Mouse (Mus musculus) G1E (cell line): Measurements from ENCODE around the gene Iqschfp. TPM values are rescaled to one million over a fixed set of nuclear protein-coding genes. Genes with fewer than 3 reads are reported as not detected.

Source experiments
- ATAC-seq: 2 replicates; pipeline ENCODE4 v1.8.0; 2016; ENCODE audit warnings: mild to moderate bottlenecking; ENCODE audit not compliant: insufficient number of reproducible peaks, poor library complexity, low FRiP score, severe bottlenecking; ENCODE audit errors: extremely low read depth
- DNase-seq: peaks from one replicate; pipeline ENCODE4 v3.0.0; 2012; ENCODE audit warnings: low spot score
- H3K27me3 ChIP-seq: 2 replicates; pipeline ENCODE4 v1.6.1; 2012; ENCODE audit warnings: mild to moderate bottlenecking, low read length, inconsistent platforms; ENCODE audit not compliant: insufficient read depth
- H3K36me3 ChIP-seq: replicated peaks from 2 replicates; pipeline ENCODE3; 2012; ENCODE audit warnings: mild to moderate bottlenecking, inconsistent platforms
- H3K4me1 ChIP-seq: 2 replicates; pipeline ENCODE4 v1.6.1; 2012; ENCODE audit warnings: low read depth, low read length, inconsistent platforms, mixed read lengths; ENCODE audit not compliant: insufficient read depth
- H3K4me3 ChIP-seq: 2 replicates; pipeline ENCODE4 v1.5.1; 2012; ENCODE audit warnings: low read depth, mild to moderate bottlenecking, inconsistent platforms, low read length, moderate library complexity, mixed read lengths
- H3K9me3 ChIP-seq: replicated peaks from 2 replicates; pipeline ENCODE4 v1.6.1; 2012; ENCODE audit warnings: inconsistent platforms
- CTCF ChIP-seq: IDR thresholded peaks from 2 replicates; pipeline ENCODE4 v1.5.1; 2012; ENCODE audit warnings: low read depth, low read length, inconsistent platforms, mixed read lengths
- GATA1 ChIP-seq: IDR thresholded peaks from 2 replicates; pipeline ENCODE4 v1.6.1; 2012; ENCODE audit warnings: borderline replicate concordance, low read length, inconsistent platforms, mixed read lengths
- GATA2 ChIP-seq: IDR thresholded peaks from 2 replicates; pipeline ENCODE4 v1.6.1; 2012; ENCODE audit warnings: low read depth, low read length, inconsistent platforms, borderline replicate concordance
- POLR2AphosphoS5 ChIP-seq: IDR thresholded peaks from 2 replicates; pipeline ENCODE4 v1.6.1; 2012; ENCODE audit warnings: low read depth, low read length, inconsistent platforms; ENCODE audit not compliant: insufficient replicate concordance
- TAL1 ChIP-seq: conservative IDR thresholded peaks from 2 replicates; pipeline ENCODE4 v1.6.1; 2012; ENCODE audit warnings: low read depth, low read length, inconsistent platforms, mixed read lengths
- polyA plus RNA-seq: library from polyadenylated mRNA; stranded (reverse); fragments of >175 nt; gene quantifications from 2 replicates; pipeline ENCODE4 v1.2.3, GENCODE M21; 2012
- total RNA-seq, 2 experiments: library from RNA; stranded (forward) in 1 of 2; stranded (reverse) in 1 of 2; fragments of 200-1000 nt in 1 of 2; fragments of >200 nt in 1 of 2; fragmentation: Nextera tagmentation in 1 of 2; gene quantifications; 2 replicates each; pipeline ENCODE4 v1.2.3; 2014 to 2017

Gene Iqschfp
- total and polyA plus RNA-seq, 3 experiments = not detected

- no peak for ATAC-seq
Observed at GRCm38 (mm10) chr3:68421849-68422248, 529.8 kb downstream of the Iqschfp start.

GRCm38 (mm10) chr3:68428081-68428480 is 536.0 kb downstream of the Iqschfp start:
- H3K9me3 ChIP-seq = peaks cover 39% of the 10 kb centered on the region
- no peak for ATAC-seq
- no peak for TF ChIP-seq CTCF
- TF ChIP-seq POLR2AphosphoS5 = no peak
- TF ChIP-seq GATA1 = no peak
- no peak for TF ChIP-seq GATA2
- TF ChIP-seq TAL1 = no peak
- H3K4me1 ChIP-seq = no peaks in the 10 kb centered on the region
- H3K4me3 ChIP-seq = no peak overlapping the region
- no peak for DNase-seq
- no peaks in the 10 kb centered on the region for H3K27me3 ChIP-seq
- no peaks in the 10 kb centered on the region for H3K36me3 ChIP-seq

More at GRCm38 (mm10) chr3:68421849-68422248, 529.8 kb downstream of the Iqschfp start:
- H3K36me3 ChIP-seq = no peaks in the 10 kb centered on the region
- no peak for TF ChIP-seq POLR2AphosphoS5
- peaks cover 37% of the 10 kb centered on the region for H3K9me3 ChIP-seq
- H3K27me3 ChIP-seq = no peaks in the 10 kb centered on the region
- no peak for DNase-seq
- no peaks in the 10 kb centered on the region for H3K4me1 ChIP-seq
- H3K4me3 ChIP-seq = no peak overlapping the region

GRCm38 (mm10) chr3:68434435-68434834 is 542.4 kb downstream of the Iqschfp start:
- ATAC-seq (no peak), DNase-seq (no peak)
- H3K4me3 ChIP-seq = no peak overlapping the region
- no peaks in the 10 kb centered on the region for H3K27me3 ChIP-seq
- H3K36me3 ChIP-seq = no peaks in the 10 kb centered on the region
- H3K9me3 ChIP-seq = peaks cover 22% of the 10 kb centered on the region
- no peak for TF ChIP-seq GATA1
- no peak for TF ChIP-seq CTCF
- no peak for TF ChIP-seq TAL1
- TF ChIP-seq POLR2AphosphoS5 = no peak
- no peak for TF ChIP-seq GATA2
- H3K4me1 ChIP-seq = no peaks in the 10 kb centered on the region

GRCm38 (mm10) chr3:68434897-68435296 is 542.9 kb downstream of the Iqschfp start:
- no peaks in the 10 kb centered on the region for H3K4me1 ChIP-seq
- ATAC-seq = no peak
- no peaks in the 10 kb centered on the region for H3K36me3 ChIP-seq
- no peak overlapping the region for H3K4me3 ChIP-seq
- no peaks in the 10 kb centered on the region for H3K27me3 ChIP-seq
- peaks cover 20% of the 10 kb centered on the region for H3K9me3 ChIP-seq
- no peak for TF ChIP-seq POLR2AphosphoS5
- no peak for TF ChIP-seq GATA2
- TF ChIP-seq TAL1 = no peak
- TF ChIP-seq GATA1 = no peak
- TF ChIP-seq CTCF = no peak
- DNase-seq = no peak

- Histone ChIP-seq H3K4me3 (no peak overlapping the region), H3K36me3 (no peaks in the 10 kb centered on the region), H3K27me3 (no peaks in the 10 kb centered on the region), H3K9me3 (peaks cover 4% of the 10 kb centered on the region), H3K4me1 (no peaks in the 10 kb centered on the region)
- ATAC-seq = no peak
- DNase-seq = no peak
- TF ChIP-seq GATA1 = no peak
- no peak for TF ChIP-seq POLR2AphosphoS5
- TF ChIP-seq GATA2 = no peak
- TF ChIP-seq TAL1 = no peak
- TF ChIP-seq CTCF = no peak
Observed at GRCm38 (mm10) chr3:68448480-68448879, 556.4 kb downstream of the Iqschfp start.

GRCm38 (mm10) chr3:68451634-68452033 is 559.6 kb downstream of the Iqschfp start:
- DNase-seq = no peak
- TF ChIP-seq CTCF = no peak
- TF ChIP-seq GATA1 = no peak
- no peak for TF ChIP-seq POLR2AphosphoS5
- no peak for TF ChIP-seq GATA2
- no peak for TF ChIP-seq TAL1

GRCm38 (mm10) chr3:68453266-68453665 is 561.2 kb downstream of the Iqschfp start:
- no peaks in the 10 kb centered on the region for H3K4me1 ChIP-seq
- no peak for ATAC-seq
- no peak overlapping the region for H3K4me3 ChIP-seq
- no peak for DNase-seq
- no peaks in the 10 kb centered on the region for H3K36me3 ChIP-seq
- H3K9me3 ChIP-seq = peaks cover 7% of the 10 kb centered on the region
- no peaks in the 10 kb centered on the region for H3K27me3 ChIP-seq
- TF ChIP-seq POLR2AphosphoS5 = no peak
- TF ChIP-seq CTCF = no peak
- no peak for TF ChIP-seq GATA1
- TF ChIP-seq GATA2 = no peak
- TF ChIP-seq TAL1 = no peak

More at GRCm38 (mm10) chr3:68451634-68452033, 559.6 kb downstream of the Iqschfp start:
- no peaks in the 10 kb centered on the region for H3K4me1 ChIP-seq
- no peak for ATAC-seq
- H3K36me3 ChIP-seq = no peaks in the 10 kb centered on the region
- H3K9me3 ChIP-seq = peaks cover 4% of the 10 kb centered on the region; the same call in 1 of the 2 replicates
- no peaks in the 10 kb centered on the region for H3K27me3 ChIP-seq
- no peak overlapping the region for H3K4me3 ChIP-seq
